Mouse (Mus musculus) gonadal fat pad, adult 2 months (tissue): ENCODE results near the gene Zfp652. TPM values are rescaled to one million over a fixed set of nuclear protein-coding genes. Genes with fewer than 3 reads are reported as not detected.
A peak's percentile ranks its signal among the peaks of the same experiment; 100 is the strongest.

ENCODE experiments used
- DNase-seq: peaks from one replicate; pipeline ENCODE4 v3.0.0-alpha.2; 2012; ENCODE audit warnings: low read depth
- polyA plus RNA-seq: library from polyadenylated mRNA; depleted of rRNA; stranded (reverse); fragments of >200 nt; gene quantifications from 2 replicates; pipeline ENCODE4 v1.2.3, GENCODE M21; 2012

Zfp652 gene
- polyA plus RNA-seq, 1 experiment, result 15.5 TPM

DNA sequence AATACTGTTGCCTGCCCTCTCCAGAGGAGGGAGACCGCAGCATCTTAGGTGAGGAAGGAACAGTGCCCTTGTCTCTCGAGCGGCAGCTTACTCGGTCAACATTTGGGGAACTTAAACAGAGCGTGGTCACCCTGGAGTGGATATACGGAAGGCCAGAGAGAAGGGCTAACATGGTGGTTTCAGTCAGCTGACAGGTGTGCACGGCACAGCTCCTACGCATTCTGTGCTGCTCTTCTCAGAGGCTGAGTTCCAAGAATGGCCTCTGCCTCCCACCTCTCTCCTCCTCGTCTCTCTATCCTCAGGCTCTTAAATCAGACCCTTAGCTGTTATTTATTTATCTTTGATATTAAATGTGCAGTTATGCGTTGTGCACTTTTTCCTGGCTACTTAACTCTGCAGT lies 52.9 kb downstream of the Zfp652 start:
- no peak for DNase-seq

DNA sequence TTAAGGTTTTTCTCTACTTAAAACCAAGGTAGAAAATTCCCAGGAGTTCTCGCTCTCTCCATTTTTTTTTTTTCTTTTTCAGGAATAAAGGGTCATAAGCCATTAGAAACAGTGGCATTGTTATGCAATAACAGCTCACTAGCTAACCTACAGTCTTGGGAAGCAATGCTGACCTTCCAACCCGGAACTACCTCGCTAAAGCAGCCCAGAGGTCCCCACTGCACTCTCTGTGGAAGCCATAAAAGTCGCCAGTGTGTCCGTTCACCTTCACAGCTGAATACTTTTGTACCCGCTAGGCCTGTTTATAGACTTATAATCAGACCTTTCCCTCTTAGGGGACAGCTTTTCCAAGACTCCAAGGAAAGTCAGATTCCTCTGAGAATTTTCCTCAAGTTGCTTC lies 55.8 kb downstream of the Zfp652 start:
- DNase-seq, result no peak

DNA sequence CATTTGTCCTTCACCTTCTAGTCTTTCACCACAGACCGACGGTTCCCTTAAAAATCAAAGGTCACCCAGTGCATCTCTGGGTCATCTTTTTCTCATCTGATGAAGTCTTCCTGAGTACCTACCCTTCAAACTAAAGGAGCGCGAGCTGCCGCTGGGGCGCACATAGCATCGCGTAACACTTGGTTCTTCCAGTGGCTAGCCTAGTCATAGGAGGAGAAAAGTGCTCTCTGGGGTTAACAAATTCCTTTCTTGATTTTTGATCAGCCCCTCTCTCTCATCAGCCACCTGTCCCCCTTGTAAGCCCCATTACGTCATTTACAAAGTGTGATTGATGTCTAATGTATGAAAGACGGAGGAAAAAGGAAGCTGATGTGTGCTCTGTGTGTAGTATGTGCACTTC lies 56.7 kb downstream of the Zfp652 start:
- no peak for DNase-seq

DNA sequence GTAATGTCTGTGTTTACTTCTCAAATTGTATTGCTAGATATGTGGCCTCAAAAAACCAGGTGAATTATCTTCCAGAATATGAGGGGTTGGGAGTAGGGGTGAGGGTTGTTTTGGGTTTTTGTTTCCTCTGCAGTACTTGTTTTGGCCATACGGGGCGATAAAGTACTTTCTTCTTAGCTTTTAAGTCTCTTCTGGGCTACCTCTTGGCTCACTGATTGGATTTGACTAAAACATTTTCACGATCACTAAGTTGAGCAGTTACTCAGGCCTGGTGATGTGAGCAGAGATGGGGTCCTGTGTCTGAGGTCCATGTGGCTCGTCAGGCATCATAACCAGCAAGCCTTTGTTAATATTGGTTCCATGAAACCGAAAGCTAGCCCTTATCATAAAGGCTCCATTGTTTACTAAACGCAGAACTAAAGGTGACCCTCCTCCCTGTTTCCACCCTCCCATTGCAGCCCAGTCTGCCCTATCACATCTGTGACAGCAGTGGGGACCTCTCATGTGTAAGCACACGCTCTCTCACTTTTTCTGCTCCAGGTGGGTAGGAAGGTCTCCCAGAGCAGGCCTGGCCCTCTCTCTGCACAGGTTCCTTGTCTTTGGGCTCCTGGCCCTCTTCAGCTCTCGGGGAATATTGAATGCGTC lies 58.4 kb downstream of the Zfp652 start:
- DNase-seq, result no peak

DNA sequence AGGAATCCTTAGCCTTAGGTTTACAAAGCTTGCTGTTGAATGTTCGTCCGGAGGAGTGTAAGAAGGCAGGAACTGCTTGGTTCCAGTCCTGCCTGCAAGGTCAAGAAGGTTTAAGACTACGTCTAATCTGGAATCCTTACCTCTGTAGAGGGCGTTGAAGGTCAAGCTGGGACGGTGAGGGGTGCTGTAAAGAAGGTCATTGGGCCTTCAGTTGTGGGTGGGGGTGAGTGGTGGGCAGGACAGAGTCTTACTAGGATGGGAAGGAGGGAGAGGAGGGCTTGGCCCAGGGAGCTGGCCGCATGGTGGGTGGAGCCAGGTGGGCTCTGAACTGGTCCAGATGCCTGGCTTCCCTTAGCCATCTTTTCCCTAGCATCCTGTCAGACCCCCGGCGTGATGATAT lies 59.2 kb downstream of the Zfp652 start:
- DNase-seq, result no peak

DNA sequence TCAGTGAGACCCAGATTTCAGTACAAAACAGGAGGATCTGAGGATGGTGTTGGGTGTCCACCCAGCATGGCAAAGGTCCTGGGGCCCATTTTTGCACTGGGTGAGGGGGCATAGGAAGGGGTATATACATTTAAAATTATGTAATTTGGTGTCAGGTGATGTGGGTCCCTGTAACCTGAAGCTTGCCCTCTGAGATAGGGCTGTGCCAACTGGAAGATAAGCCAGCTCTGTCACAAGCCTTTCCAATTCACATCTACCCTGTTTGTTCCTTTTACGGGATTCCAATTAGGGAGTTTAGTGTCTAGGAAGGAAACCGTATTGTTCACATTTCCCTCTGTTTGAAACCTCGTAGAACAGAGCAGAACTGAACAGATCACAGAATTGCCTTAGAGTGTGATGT lies 60.8 kb downstream of the Zfp652 start:
- DNase-seq, result no peak

DNA sequence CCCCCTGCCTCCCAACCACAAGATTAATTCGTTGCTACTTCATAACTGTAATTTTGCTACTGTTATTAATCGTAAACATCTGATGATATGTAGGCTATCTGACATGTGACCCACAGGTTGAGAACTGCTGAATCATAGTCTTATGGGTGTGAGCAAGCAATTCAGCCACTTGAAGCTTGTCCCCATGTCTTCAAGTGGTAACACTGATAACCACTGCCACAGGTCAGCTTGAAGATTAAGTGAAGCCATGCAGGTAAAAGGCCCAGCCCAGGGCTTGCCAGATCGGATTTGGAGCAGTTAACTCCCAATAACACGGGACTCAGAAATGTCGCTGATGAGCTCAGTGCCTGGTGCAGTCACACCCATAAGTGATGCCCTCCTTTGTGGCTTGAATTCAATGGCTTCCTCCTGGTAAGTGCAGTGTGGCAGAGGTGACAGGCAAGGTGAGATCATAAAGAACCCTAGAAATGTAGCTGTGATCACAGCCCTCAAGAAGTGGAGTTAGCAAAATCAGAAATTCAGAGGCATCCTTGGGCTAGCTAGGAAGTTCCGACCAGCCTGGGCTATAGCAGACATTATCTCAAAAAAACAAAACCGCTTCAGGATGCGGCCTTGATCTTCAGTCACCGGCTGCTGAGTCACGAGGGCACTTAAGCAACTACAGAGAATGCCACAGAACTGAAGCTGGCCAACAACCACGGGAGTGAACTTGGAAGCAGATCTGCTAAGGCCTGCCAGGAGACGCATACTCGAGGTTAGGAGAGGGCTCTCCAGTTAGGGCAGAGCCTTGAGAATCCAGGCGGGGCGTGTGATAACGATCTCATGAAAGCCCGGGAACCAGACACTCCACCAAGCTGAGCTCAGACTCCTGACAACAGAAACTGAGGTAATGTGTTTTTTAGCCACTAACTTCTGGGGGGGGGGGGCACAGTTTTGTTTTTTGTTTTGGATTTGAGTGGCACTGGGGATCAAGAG lies 65.1 kb downstream of the Zfp652 start:
- peak; percentile 89 for DNase-seq

DNA sequence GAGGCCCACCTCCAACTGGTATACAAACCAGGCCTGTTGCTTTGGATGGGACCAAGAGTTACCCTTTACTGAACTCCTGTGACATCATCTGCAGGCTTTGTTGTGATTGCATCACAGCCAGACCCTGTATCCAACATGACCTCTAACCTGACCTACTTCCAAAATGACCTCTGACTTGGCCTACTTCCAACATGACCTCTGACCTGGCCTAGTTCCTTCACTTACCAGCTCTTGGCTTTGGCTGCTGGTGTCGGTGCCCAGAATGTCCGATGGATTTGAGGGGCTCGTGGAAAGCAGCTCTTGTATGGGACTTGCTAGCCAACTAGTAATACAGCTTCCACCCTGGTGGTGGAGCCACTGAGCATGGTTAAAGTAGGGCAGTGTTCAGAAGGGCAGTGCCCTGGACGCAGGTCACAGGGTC lies 66.4 kb downstream of the Zfp652 start:
- DNase-seq, result no peak

DNA sequence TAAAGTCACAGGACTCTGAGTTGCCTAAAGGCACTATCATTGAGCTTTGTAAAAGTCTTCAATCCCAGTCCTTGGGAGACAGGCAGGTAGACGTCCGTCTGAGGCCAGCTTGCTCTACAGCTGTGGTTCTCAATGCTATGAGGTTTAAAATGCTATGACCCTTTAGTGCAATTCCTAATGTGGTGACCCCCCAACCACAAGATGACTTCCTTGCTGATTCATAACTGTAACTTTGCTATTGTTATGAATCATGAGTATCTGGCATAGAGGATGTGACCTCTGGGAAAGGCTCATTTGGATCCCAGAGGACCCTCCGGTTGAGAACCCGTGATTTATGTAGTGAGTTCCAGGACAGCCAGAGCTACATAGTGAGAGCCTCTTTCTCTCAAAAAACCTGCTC lies 66.9 kb downstream of the Zfp652 start:
- DNase-seq, result no peak

DNA sequence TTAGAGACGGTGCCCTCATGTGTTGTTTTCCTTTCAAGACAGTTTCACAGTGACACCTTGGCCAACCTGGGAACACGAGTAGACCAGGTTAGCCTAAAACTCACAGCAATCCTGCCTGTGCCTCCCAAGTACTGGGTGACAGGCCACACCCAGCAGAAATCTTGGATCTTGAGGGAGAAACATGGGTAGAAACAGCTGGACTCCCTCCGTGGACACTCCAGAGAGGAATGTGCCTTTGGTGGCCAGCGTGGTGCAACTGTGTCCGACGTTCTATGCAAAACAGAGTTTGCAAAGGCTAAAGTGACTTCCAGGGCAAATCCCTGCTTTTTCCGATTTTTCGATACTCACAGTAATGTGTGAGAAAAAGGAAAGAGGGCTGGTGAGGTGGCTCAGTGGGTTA lies 68.0 kb downstream of the Zfp652 start:
- DNase-seq, result no peak

DNA sequence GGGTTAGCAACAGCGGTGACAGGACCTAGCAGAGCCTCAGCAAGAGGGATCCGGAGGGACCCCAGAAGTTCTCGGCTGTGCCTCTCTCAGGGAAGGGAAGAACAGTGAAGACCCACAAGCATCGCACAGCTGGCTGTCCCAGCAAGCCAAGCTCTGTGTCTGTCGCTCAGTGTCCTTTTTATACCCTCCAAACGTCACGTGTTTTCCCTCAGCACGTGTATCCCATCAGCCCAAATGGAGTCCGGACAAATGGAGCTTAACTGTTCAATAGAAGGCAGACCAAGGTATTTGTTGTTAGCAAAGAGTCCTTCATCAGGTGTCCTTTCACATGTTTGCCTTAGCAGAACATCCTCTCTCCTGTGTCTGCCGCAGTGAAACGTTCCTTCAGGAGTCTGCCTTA lies 69.1 kb downstream of the Zfp652 start:
- DNase-seq, result no peak

DNA sequence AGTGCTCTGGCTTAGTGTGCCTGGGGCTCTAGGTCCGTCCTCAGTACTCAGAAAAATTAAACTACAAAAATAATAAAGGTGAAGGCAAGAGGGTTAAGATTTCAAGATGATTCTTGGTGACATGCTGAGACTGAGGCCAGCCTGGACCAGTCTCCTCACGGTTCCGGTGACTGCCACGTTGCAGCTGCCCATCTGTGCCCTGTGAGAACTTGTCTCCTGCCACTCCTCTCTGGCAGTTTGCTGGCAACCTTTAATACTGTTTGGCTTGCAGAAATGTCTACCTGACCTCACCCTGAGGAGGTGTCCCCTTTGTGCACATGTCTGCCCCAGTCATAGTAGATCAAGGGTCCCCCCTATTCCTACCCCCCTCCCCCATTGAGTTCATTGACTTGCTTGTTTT lies 71.0 kb downstream of the Zfp652 start:
- no peak for DNase-seq

DNA sequence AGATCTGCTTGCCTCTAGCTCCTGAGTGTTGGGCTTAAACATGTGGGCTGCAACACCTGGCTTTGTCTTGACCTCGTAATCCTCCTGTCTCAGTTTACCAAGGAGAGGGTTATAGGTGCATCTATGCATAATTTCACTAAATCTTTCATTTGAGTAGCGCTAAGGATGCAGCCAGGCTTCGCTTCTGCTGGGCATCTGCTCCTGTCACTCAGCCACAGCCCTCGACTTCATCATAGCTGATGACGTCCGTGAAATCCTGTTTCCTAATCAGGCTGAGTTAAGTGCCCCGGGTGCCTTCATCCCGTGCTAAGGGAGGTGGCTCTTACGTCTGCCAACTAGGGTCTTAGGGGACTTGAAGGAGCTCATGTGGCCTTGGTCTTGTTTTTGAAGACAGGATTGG lies 71.5 kb downstream of the Zfp652 start:
- DNase-seq, result no peak

DNA sequence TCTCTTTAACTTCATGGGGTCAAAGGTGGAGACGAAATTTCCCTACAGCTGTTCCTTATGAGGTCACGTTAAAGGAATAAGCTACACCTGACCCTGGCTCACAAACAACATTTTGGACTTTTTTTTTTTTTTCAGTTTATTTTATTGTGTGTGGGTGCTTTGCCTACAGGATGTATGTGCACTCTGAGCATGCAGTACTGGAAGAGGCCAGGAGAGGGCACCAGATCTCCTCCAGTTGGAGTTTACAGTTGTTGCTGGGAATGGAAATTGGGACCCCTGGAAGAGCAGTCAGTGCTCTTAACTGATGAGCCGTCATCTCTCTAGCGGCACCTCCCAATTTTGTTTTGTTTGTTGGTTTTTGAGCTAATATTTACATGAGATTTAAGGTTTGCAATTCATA lies 73.2 kb downstream of the Zfp652 start:
- no peak for DNase-seq

DNA sequence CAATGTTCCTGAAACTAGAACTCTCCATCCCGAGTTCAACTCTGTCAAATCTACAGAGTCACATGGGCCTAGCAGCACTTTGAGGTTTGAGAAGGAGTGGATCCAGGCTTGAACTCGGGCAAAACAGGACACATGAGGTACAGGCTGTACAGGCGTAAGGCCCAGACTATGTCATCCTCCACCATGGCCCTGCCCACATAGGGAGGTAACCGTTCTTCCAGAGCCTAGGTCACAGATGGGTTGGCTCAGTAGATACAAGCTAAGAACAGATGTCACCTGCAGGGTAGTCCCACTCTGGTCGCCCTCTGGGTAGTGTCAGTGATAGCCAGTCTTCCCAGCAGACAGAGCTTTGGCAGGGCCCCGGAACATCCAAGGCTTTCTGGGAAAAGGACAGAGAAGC lies 74.0 kb downstream of the Zfp652 start:
- no peak for DNase-seq

DNA sequence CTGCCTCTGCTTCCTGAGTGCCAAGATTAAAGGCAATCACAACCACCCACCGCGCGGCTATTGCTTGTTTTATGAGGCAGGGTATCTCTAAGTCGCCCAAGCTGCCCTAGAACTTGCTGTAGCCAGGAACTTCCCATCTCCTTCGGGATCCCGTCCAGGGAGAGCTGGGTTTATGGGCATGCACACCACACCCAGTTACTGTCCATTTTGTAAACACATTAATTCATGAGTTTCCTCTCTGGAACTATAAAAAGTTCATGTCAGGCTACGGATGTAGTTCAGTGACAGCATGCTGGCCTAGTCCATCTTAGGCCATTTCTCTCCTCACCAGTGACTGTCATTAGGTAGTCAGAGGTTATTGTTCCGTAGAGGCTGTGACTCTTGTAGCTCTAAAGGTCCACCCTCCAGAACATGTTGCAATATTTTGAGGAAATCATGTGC lies 77.0 kb downstream of the Zfp652 start:
- DNase-seq, result no peak

DNA sequence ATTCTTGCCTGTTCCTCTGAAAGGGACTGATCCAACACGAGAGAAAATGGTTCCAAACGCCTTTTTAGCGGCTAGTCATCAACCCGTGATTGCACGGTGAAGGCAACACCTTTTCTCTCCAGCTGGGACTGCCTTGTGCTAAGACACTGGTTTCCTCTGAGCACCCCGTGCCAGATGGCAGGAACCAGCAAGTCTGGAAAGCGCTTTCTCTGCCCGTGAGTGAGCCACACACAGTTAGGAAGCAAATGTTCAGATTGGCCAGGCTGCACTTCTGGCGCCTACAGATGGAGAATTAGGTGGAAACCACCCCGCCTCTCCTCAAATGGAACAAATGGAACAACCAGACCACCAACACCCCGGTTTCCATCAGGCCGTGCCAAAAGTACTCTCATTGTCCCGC lies 79.3 kb downstream of the Zfp652 start:
- DNase-seq, result no peak

DNA sequence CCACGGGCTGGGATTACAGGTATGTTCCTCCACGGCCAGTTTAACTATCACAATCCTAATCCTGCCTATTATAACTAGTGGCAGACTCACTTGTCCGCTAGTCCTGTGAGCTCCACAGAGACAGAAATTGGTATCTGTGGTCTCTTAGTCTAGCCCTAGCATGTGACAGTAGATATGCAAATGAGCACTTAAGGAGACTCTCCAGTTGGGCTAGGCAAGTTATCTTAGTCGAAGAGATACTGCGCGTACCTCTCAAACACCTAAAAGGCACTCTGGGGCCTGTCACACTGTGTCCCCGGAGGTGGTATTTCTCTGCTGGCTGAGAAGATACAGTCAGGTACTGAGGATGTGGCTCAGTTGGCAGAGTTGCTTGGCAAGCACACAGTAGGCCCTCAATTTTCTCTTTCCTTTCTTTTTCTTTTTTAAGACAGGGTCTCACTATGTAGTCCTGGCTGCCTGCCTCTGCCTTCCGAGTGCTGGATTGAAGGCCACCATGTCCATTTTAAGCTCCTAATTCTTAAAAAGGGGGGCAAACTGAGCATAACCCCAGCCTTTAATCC lies 80.6 kb downstream of the Zfp652 start:
- no peak for DNase-seq

DNA sequence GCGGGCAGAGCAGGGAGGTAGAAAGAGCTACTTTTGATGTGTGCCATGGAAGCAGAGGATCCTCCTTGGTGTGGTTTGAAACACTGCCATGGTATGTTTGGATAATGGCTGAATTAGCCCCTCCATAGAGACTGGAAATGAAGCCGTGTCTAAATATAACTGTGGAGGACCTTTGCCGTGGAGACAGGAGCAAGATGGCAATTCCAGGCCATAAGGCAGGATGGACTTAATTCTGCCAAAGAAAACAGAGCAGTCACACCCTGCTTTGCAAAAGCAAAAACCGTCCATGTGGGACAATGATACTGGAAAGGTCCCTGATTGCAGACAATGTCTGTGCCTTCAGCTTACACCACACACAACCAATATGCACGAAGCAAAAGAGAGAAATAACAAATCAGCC lies 81.7 kb downstream of the Zfp652 start:
- no peak for DNase-seq

DNA sequence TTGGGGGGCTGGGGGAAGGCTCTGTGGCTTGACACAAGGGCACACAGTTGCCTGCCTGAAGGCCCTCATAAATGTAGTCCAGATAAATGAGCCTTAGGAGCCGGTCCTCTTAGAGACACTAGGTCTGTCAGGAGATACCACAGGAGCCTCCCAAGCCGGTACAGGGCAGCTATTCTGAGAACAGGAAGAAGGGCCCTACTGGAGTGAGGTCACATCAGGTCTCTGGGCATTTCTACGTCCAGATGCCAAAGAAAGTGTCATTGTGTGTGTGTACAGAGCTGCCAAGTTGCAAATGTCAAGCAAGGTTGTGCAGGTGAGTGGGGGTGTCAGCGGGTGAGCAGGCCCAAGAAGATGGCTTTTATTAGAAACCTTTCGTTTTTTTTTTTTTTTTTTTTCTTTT lies 83.1 kb downstream of the Zfp652 start:
- no peak for DNase-seq

DNA sequence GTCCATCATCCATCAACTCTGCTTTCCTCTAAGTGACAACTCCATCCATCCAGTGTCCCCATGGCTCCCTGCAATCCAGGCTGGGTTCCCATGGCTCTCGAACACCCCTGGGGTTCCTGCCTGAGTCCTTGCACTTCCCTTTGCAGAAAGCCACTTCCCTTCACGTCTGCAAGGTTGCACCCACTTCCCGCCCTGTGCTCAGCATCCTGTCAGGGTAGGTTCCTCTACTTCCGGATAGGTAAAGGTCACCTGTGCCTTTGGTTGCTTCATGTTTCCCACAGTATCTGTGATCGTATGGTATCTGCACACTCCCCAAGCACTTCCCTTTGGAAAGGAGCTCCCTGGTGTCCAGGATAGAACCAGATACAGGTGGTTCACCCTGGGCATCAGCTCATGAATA lies 92.5 kb downstream of the Zfp652 start:
- DNase-seq, result no peak

DNA sequence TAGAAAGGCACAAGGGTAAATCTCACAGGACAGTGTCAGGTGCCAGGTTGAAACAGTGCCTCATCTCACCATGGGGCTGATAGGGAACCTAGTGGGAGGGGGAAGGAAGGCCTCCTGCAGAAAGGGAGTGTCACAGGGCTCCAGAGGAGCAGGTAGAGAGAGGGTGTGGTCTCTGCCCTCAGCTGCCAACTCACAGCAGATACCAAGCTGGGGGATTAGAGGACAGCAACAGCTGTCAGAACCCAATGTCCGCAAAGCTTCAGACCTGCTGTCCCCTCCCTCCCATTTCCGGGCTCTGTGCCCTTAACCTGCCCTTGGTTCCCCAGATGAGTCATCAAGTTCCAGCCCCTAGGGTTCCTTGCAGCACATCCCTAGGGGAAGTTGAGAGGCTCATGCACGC lies 93.1 kb downstream of the Zfp652 start:
- DNase-seq, result no peak

DNA sequence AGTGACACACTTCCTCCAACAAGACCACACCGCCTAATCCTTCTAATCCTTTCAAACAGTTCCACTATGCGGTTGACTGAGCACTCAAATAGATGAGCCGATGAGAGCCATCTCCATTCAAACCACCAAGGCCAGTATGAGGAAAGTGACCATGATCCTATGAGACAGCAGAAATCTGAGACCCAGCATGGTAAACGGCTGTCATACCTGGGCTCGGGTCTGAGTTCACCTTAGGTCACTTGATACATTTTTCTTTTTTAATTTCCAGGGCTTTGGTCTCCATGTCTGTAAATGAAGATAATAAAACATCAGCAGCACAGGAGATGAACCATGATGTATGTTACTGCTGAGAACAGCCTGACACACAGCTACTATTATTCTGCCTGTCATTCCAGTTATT lies 95.4 kb downstream of the Zfp652 start:
- DNase-seq, result no peak
